ENCODE assay signal across 9 mouse cellular contexts in genomic region chr9:104235751-104236150, GRCm38 (mm10). TPM values are rescaled to one million over a fixed set of nuclear protein-coding genes. Genes with fewer than 3 reads are reported as not detected.
DNase-seq lines count a peak whose midpoint lies in the region; ATAC-seq and TF ChIP-seq lines count a peak whose summit lies in the region.
"Had no signal": no experiment of that assay in that cellular context is flagged by ENCODE, and none has a peak within 500 bp of the region (broad histone marks: within the 10 kb centered on the region; RNA-seq: fewer than 3 reads in every experiment).

No protein-coding gene starts in this region.

- H3K4me3 ChIP-seq in lung, embryonic 16.5 days (ENCODE audit: low read length): no peak overlapping the region
- no peak overlapping the region for H3K4me3 ChIP-seq in lung, adult 2 months (replicated peaks; ENCODE audit: extremely low read depth, low read depth, low read length)
- H3K4me3 ChIP-seq in hindbrain, postnatal 0 days (ENCODE audit: low read length): no peak overlapping the region
- no peak overlapping the region for H3K4me3 ChIP-seq in liver, postnatal 0 days (ENCODE audit: low read depth, low read length)
- H3K4me3 ChIP-seq: limb, embryonic 13.5 days had no signal

- 51% methylated on average over 5 of the region's 5 CpGs for WGBS in lung, embryonic 16.5 days
- WGBS in lung, adult 2 months: 51% methylated on average over 5 of the region's 5 CpGs
- WGBS in hindbrain, postnatal 0 days: 33% methylated on average over 5 of the region's 5 CpGs
- WGBS in liver, postnatal 0 days (ENCODE audit: insufficient replicate concordance): 68% methylated on average over 5 of the region's 5 CpGs

- no peaks in the 10 kb centered on the region for H3K9me3 ChIP-seq in lung, embryonic 16.5 days (ENCODE audit: control insufficient read depth, low read length)
- no peaks in the 10 kb centered on the region for H3K9me3 ChIP-seq in hindbrain, postnatal 0 days (ENCODE audit: low read length)
- H3K9me3 ChIP-seq in liver, postnatal 0 days (ENCODE audit: low read length): no peaks in the 10 kb centered on the region
- H3K9me3 ChIP-seq: limb, embryonic 13.5 days had no signal

- H3K27me3 ChIP-seq in lung, embryonic 16.5 days (ENCODE audit: control insufficient read depth, insufficient read depth, low read depth, low read length): no peaks in the 10 kb centered on the region
- no peaks in the 10 kb centered on the region for H3K27me3 ChIP-seq in hindbrain, postnatal 0 days (ENCODE audit: insufficient read depth, low read length)
- no peaks in the 10 kb centered on the region for H3K27me3 ChIP-seq in liver, postnatal 0 days (ENCODE audit: insufficient read depth, low read length)
- H3K27me3 ChIP-seq: limb, embryonic 13.5 days had no signal

- no peak overlapping the region for H3K27ac ChIP-seq in lung, embryonic 16.5 days (ENCODE audit: low read length)
- H3K27ac ChIP-seq in hindbrain, postnatal 0 days: no peak overlapping the region
- H3K27ac ChIP-seq in liver, postnatal 0 days (ENCODE audit: low read depth): no peak overlapping the region
- H3K27ac ChIP-seq: limb, embryonic 13.5 days had no signal

- no peak for TF ChIP-seq POLR2A in lung, adult 2 months (IDR thresholded peaks at IDR 0.05; ENCODE audit: borderline replicate concordance, extremely low read depth, low read depth, low read length)

- H3K9ac ChIP-seq in lung, embryonic 16.5 days (ENCODE audit: low read length): no peak overlapping the region
- H3K9ac ChIP-seq in hindbrain, postnatal 0 days (replicated peaks; ENCODE audit: low read length): no peak overlapping the region
- H3K9ac ChIP-seq in liver, postnatal 0 days (replicated peaks): no peak overlapping the region
- H3K9ac ChIP-seq: limb, embryonic 13.5 days had no signal

- TF ChIP-seq CTCF in lung, adult 2 months (IDR thresholded peaks at IDR 0.05; ENCODE audit: insufficient read depth, low read length): no peak
- no peak for TF ChIP-seq CTCF in hindbrain, postnatal 0 days (IDR thresholded peaks at IDR 0.05; ENCODE audit: low read depth)
- no peak for TF ChIP-seq CTCF in liver, postnatal 0 days (IDR thresholded peaks at IDR 0.05; ENCODE audit: low read depth)

- no peak overlapping the region for H3K4me2 ChIP-seq in lung, embryonic 16.5 days (ENCODE audit: low read depth, low read length)
- H3K4me2 ChIP-seq in hindbrain, postnatal 0 days (ENCODE audit: low read depth, low read length): no peak overlapping the region
- H3K4me2 ChIP-seq in liver, postnatal 0 days (ENCODE audit: low read depth, low read length): no peak overlapping the region
- H3K4me2 ChIP-seq: limb, embryonic 13.5 days had no signal

- 0 out of 2 replicates have a peak, but pooled peaks have one; percentile 28 for ATAC-seq in lung, embryonic 16.5 days (ENCODE audit: low read depth)
- ATAC-seq in hindbrain, postnatal 0 days: no peak
- no peak for ATAC-seq in liver, postnatal 0 days

- no peak for TF ChIP-seq EP300 in liver, postnatal 0 days (IDR thresholded peaks at IDR 0.05; ENCODE audit: low read depth)

- H3K36me3 ChIP-seq in lung, embryonic 16.5 days (ENCODE audit: control insufficient read depth, insufficient read depth, low read length): peaks cover 15% of the 10 kb centered on the region
- H3K36me3 ChIP-seq in hindbrain, postnatal 0 days (ENCODE audit: insufficient read depth, low read length): peaks cover 4% of the 10 kb centered on the region; the same call in 1 of the 2 replicates
- H3K36me3 ChIP-seq in liver, postnatal 0 days (replicated peaks; ENCODE audit: insufficient read depth, low read length): peaks cover 50% of the 10 kb centered on the region

- peak; percentile 20 to 64 for DNase-seq in adrenal gland, adult (ENCODE audit: inconsistent age in 2 of 2, low spot score in 1 of 2)
- DNase-seq in adrenal gland, adult 8-10 months: no peak
- no peak for DNase-seq in lung, adult 2 months
- peak; percentile 45 for DNase-seq in cerebellum, adult 9-11 months
- peak; percentile 68 for DNase-seq in hindbrain, postnatal 0 days (ENCODE audit: low spot score)
- DNase-seq in spleen, postnatal 14 days (ENCODE audit: low spot score in 2 of 2): no peak
- DNase-seq in liver, postnatal 0 days: no peak

- no peaks in the 10 kb centered on the region; the same call in 1 of the 2 replicates for H3K4me1 ChIP-seq in lung, embryonic 16.5 days (replicated peaks; ENCODE audit: control insufficient read depth, insufficient read depth, low read length)
- no peaks in the 10 kb centered on the region for H3K4me1 ChIP-seq in lung, adult 2 months (ENCODE audit: control insufficient read depth, insufficient read depth, low read length)
- no peaks in the 10 kb centered on the region for H3K4me1 ChIP-seq in hindbrain, postnatal 0 days (ENCODE audit: insufficient read depth, low read length)
- H3K4me1 ChIP-seq in liver, postnatal 0 days (ENCODE audit: insufficient read depth): no peaks in the 10 kb centered on the region
- H3K4me1 ChIP-seq: limb, embryonic 13.5 days had no signal

RNA-seq across cellular contexts. Expression of gene Dnajc13, which starts 27.0 kb away (rescaled TPM):
- total RNA-seq in adrenal gland, adult 8-10 months (2022): 10 to 100 TPM; 42.1 to 66.1 (median 50.1) TPM
- polyA plus RNA-seq in lung, embryonic 16.5 days (2015; fragmentation: Nextera tagmentation; extraction: Ambion mirVana): 16.5 and 17.5 TPM in 2 replicates
- 19.4 and 21.3 TPM in 2 replicates for polyA plus RNA-seq in lung, adult 2 months (2012; rRNA removed)
- total RNA-seq in hindbrain, postnatal 0 days (2014; rRNA removed): 44.5 and 53.7 TPM in 2 replicates
- polyA plus RNA-seq in hindbrain, postnatal 0 days (2015; fragmentation: Nextera tagmentation; extraction: Ambion mirVana): 14.2 and 15.2 TPM in 2 replicates
- 5.4 and 5.8 TPM in 2 replicates for polyA plus RNA-seq in liver, postnatal 0 days (2015; fragmentation: Nextera tagmentation; extraction: Ambion mirVana)

Comparison
In these comparisons a context has a peak if more than half of its experiments do, and no peak if none do; other contexts are left out.
1. DNase-seq: peak in adrenal gland, adult (2 of 2), cerebellum, adult 9-11 months (single experiment) and hindbrain, postnatal 0 days (single experiment); none in adrenal gland, adult 8-10 months (single experiment), lung, adult 2 months (single experiment), spleen, postnatal 14 days (0 of 2) and liver, postnatal 0 days (single experiment).